Mouse (Mus musculus) frontal cortex, postnatal 10 days (tissue): ENCODE measurements around the gene Herc1.

Experiments
- DNase-seq, 2 experiments: peaks; one replicate each; pipeline ENCODE4 v3.0.0; 2022; ENCODE audit warnings: low spot score in 2 of 2, mixed read lengths in 1 of 2

The Herc1 gene

GRCm38 (mm10) chr9:66520299-66520698 is 170.0 kb downstream of the Herc1 start:
- no peak for DNase-seq

GRCm38 (mm10) chr9:66521595-66521994 is 171.3 kb downstream of the Herc1 start:
- DNase-seq, result no peak

GRCm38 (mm10) chr9:66542785-66543184 is 192.5 kb downstream of the Herc1 start:
- DNase-seq, result no peak
